Mouse (Mus musculus) erythroblast, embryonic 14.5 days (primary cell): Measurements from ENCODE around the gene Nuak1.

Experiments
- GATA1 ChIP-seq: IDR thresholded peaks from 2 replicates; pipeline ENCODE4 v1.6.1; 2012; ENCODE audit warnings: low read length, inconsistent platforms, mixed read lengths
- TAL1 ChIP-seq: IDR thresholded peaks from 3 replicates; pipeline ENCODE4 v1.6.1; 2012; ENCODE audit warnings: low read length, inconsistent platforms, mixed read lengths

GRCm38 (mm10) chr10:84395885-84396659 is 44.3 kb downstream of the Nuak1 start:
- TF ChIP-seq GATA1 = no peak
- TF ChIP-seq TAL1 = no peak
